Mouse (Mus musculus) ES-E14 (cell line): ENCODE measurements at regions not wholly inside any gene's neighbourhood (a gene's known extent, or its start where the extent isn't known, plus 50 kb on each side); places are given as distances from the start of the nearest gene placed in this dataset.

ENCODE experiments used
- DNase-seq: peaks from one replicate; pipeline ENCODE4 v3.0.0-alpha.2; 2013; ENCODE audit warnings: low read depth, low spot score
- H3K27ac ChIP-seq: 2 replicates; pipeline ENCODE4 v1.5.1; 2012; ENCODE audit warnings: low read depth, mild to moderate bottlenecking, low read length, moderate library complexity, mixed read lengths; ENCODE audit not compliant: poor library complexity, insufficient read depth, severe bottlenecking
- H3K36me3 ChIP-seq: 2 replicates; pipeline ENCODE4 v1.6.1; 2012; ENCODE audit warnings: mild to moderate bottlenecking, low read length, moderate library complexity, mixed read lengths; ENCODE audit not compliant: control insufficient read depth, poor library complexity, insufficient read depth, severe bottlenecking
- H3K4me1 ChIP-seq, 2 experiments: fragments of 150-350 bp in 1 of 2; sonication (generic) in 1 of 2; 2 replicates each; pipeline ENCODE4 v1.6.1; 2012; ENCODE audit warnings: low read length in 2 of 2, mild to moderate bottlenecking in 1 of 2, mixed read lengths in 1 of 2; ENCODE audit not compliant: control insufficient read depth in 2 of 2, insufficient read depth in 2 of 2, poor library complexity in 1 of 2
- H3K4me3 ChIP-seq, 2 experiments: fragments of 150-350 bp in 1 of 2; sonication (generic) in 1 of 2; 2 replicates each; pipeline ENCODE4 v1.5.1; 2012; ENCODE audit warnings: low read length in 2 of 2, low read depth in 1 of 2, mild to moderate bottlenecking in 1 of 2, mixed read lengths in 1 of 2; ENCODE audit not compliant: insufficient read depth in 1 of 2, poor library complexity in 1 of 2, severe bottlenecking in 1 of 2
- H3K9ac ChIP-seq: 2 replicates; pipeline ENCODE4 v1.6.1; 2012; ENCODE audit warnings: low read depth, mild to moderate bottlenecking, low read length, mixed read lengths; ENCODE audit not compliant: poor library complexity, insufficient read depth, severe bottlenecking
- H3K9me3 ChIP-seq: fragments of 150-350 bp; sonication (generic); 2 replicates; pipeline ENCODE4 v1.6.1; 2012; ENCODE audit warnings: low read depth, mild to moderate bottlenecking, low read length; ENCODE audit not compliant: control insufficient read depth, insufficient read depth
- CHD2 ChIP-seq: IDR thresholded peaks from 2 replicates; pipeline ENCODE4 v1.6.1; 2014; ENCODE audit warnings: mild to moderate bottlenecking, low read depth, low read length, inconsistent platforms
- HCFC1 ChIP-seq: IDR thresholded peaks from 2 replicates; pipeline ENCODE4 v1.6.1; 2012; ENCODE audit warnings: low read length, inconsistent platforms, borderline replicate concordance; ENCODE audit not compliant: insufficient read depth
- MAFK ChIP-seq: IDR thresholded peaks from 2 replicates; pipeline ENCODE4 v1.6.1; 2014; ENCODE audit warnings: mild to moderate bottlenecking, low read depth, low read length, inconsistent platforms; ENCODE audit not compliant: insufficient read depth
- ZC3H11A ChIP-seq: IDR thresholded peaks from 2 replicates; pipeline ENCODE4 v1.6.1; 2012; ENCODE audit warnings: low read depth, mild to moderate bottlenecking, inconsistent platforms, low read length, borderline replicate concordance
- ZNF384 ChIP-seq: IDR thresholded peaks from 2 replicates; pipeline ENCODE4 v1.6.1; 2012; ENCODE audit warnings: low read depth, low read length, inconsistent platforms
- in situ Hi-C, 2 experiments: fragments of 600-800 bp; cut with MboI; formaldehyde crosslinking; loops; one replicate each; pipeline ENCODE4 v1.15.1; 2025; ENCODE audit warnings: low sequenced_read_pairs in 2 of 2, inconsistent platforms in 1 of 2; ENCODE audit not compliant: unreplicated experiment in 2 of 2

DNA sequence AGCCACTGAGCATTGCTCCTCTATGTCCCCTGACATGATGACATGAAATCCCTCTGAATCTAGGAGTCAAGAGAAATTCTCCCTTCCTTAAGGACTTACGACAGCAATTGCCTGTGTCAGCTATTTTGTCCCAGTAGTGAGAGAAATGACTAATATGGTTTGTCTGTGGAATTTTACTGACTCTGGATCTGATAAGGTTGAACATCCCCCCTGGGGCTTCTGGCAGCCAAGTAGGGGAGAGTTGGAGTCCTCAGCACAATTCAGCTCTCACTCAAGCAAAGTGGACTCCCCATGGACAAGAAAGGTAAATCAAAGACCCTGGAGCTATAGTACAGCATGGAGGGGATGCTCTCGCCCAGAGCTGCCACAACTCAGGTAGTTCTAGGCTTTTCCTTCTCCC, 105.0 kb downstream of the Pdgfra start:
- H3K36me3 ChIP-seq = no peaks in the 10 kb centered on the region
- H3K4me1 ChIP-seq = no peaks in the 10 kb centered on the region
- TF ChIP-seq ZNF384 = no peak
- no peak for TF ChIP-seq HCFC1
- TF ChIP-seq MAFK = 0 out of 2 replicates have a peak, but pooled peaks have one; percentile 9
- no peaks in the 10 kb centered on the region for H3K9me3 ChIP-seq
- H3K9ac ChIP-seq = no peak overlapping the region
- no peak overlapping the region for H3K27ac ChIP-seq
- DNase-seq = no peak
- in situ Hi-C loops = no loop called here
- H3K4me3 ChIP-seq = no peak overlapping the region

DNA sequence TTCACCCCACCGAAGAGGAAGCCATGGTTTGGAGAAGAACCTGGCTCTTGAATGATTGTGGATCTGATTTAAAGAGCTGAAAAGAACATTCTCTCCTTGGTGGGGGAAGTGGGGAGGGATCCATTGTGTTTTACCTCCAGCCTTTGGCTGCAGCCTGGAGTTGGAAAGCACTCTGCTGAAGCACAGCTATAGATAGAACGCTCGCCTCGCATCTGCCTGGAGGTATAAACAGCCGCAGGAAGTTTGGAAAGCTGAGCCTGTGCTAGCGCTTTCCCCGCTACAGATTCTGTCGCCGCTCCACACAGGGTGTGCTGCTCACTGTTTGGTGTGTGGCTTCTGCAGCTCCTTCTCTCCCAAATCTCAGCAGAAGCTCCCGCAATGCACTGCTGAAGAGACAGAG, 108.2 kb downstream of the Pdgfra start:
- Histone ChIP-seq H3K4me3 (no peak overlapping the region), H3K9me3 (no peaks in the 10 kb centered on the region), H3K27ac (no peak overlapping the region), H3K4me1 (no peaks in the 10 kb centered on the region), H3K9ac (no peak overlapping the region), H3K36me3 (no peaks in the 10 kb centered on the region)
- no peak for DNase-seq
- TF ChIP-seq CHD2 (no peak), ZNF384 (no peak), HCFC1 (no peak), MAFK (no peak), ZC3H11A (no peak)
- in situ Hi-C loops = no loop called here

DNA sequence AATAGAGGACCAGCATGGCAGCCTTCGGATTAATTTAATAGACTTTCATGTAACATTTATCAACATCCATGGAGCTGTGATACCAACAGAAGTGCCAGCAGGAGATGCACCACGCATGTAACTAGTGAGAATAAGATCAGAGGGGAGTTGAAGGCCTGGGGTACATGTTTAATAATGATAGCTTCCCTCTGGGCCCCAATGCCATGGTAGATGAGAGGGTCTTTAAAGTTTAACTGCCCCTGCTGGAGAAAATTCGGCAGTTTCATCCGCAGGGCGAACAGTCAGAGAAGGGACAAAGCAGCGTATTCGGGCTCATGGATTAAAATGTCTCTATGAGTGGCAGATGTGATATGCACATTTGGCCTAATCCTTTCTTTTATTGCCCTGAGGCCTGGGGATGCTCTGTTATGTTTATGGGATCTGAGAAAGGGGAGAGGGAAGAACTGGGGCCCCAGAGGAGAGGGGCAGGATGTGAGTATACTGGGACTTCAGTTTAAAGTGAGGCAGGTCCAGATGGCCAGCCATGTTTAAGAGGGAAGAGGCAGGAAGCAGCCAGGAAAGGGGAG, 114.1 kb downstream of the Pdgfra start:
- Histone ChIP-seq H3K9ac (no peak overlapping the region), H3K9me3 (no peaks in the 10 kb centered on the region), H3K36me3 (no peaks in the 10 kb centered on the region), H3K4me3 (no peak overlapping the region), H3K4me1 (no peaks in the 10 kb centered on the region), H3K27ac (no peak overlapping the region)
- in situ Hi-C loops = no loop called here
- TF ChIP-seq MAFK (no peak), CHD2 (no peak), ZC3H11A (no peak), HCFC1 (no peak), ZNF384 (no peak)
- no peak for DNase-seq

DNA sequence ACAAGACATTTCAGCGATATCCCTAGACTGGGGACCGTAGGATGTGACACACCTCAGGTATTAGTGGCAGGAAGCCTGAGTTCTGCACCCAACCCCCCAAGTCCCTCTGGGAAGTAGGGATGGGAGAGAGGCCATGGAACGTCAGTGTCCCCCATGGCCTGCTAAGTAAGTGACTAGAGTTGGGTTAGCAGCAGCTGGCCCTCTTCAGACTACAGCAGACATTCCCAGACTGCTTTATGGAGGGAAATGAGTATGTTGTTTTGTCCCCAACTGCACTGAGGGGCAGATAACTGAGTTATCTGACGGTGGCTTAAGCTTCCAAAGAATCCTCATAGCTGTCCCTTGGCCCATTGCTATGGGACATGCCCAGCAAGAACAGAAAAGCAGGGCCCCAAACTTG, 114.8 kb downstream of the Pdgfra start:
- Histone ChIP-seq H3K4me1 (no peaks in the 10 kb centered on the region), H3K9ac (no peak overlapping the region), H3K9me3 (no peaks in the 10 kb centered on the region), H3K4me3 (no peak overlapping the region), H3K27ac (no peak overlapping the region), H3K36me3 (no peaks in the 10 kb centered on the region)
- in situ Hi-C loops = no loop called here
- no peak for TF ChIP-seq HCFC1
- no peak for TF ChIP-seq ZNF384
- TF ChIP-seq CHD2 = no peak
- TF ChIP-seq ZC3H11A = no peak
- no peak for TF ChIP-seq MAFK
- DNase-seq = no peak

DNA sequence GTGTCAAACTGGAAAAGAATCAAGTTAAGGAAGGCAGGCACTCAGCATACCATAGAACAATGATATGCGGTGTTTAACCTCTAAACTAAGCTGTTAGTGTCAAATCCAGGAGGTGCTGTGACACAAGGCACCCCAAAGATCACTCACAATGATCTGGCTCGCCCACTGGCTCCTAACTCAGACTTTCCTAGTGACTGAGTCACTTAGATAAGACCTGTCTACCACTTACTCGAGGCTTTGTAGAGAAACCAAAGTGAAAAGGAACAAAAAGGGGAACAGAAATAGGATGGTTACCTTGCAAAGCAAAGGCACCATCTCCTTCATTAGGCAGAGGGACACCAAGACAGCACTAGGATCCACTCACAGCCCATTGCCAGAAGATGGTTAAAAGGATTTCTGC, 115.7 kb downstream of the Pdgfra start:
- DNase-seq = no peak
- no peak overlapping the region for H3K9ac ChIP-seq

More for the DNA sequence above, 115.7 kb downstream of the Pdgfra start:
- no peak overlapping the region for H3K4me3 ChIP-seq
- in situ Hi-C loops = no loop called here
- TF ChIP-seq ZNF384 (no peak), HCFC1 (no peak), MAFK (no peak), ZC3H11A (no peak), CHD2 (no peak)
- H3K27ac ChIP-seq = no peak overlapping the region
- H3K4me1 ChIP-seq = no peaks in the 10 kb centered on the region
- H3K36me3 ChIP-seq = no peaks in the 10 kb centered on the region
- H3K9me3 ChIP-seq = no peaks in the 10 kb centered on the region
